Mouse (Mus musculus) limb, embryonic 13.5 days (tissue): Measurements from ENCODE around the gene Ccn6. TPM values are rescaled to one million over a fixed set of nuclear protein-coding genes. Genes with fewer than 3 reads are reported as not detected.
"Not testable (repeated sequence)": the region's sequence is repeated elsewhere in the genome, so short reads cannot be mapped to it uniquely, and the experiment has no call there.

ENCODE experiments used
- ATAC-seq: fragments of 200-750 bp; cut with Nextera tagmentation; 2 replicates; pipeline ENCODE4 v1.8.0; 2017; ENCODE audit warnings: low read depth, moderate number of reproducible peaks, moderate TSS enrichment; ENCODE audit not compliant: low FRiP score
- H3K27ac ChIP-seq: fragments of 300-500 bp; sonication (generic); 2 replicates; pipeline ENCODE4 v1.5.1; 2015; ENCODE audit warnings: inconsistent platforms, mild to moderate bottlenecking, moderate library complexity
- H3K27me3 ChIP-seq: fragments of 300-500 bp; sonication (generic); 2 replicates; pipeline ENCODE4 v1.6.1; 2015; ENCODE audit warnings: mild to moderate bottlenecking, inconsistent platforms
- H3K36me3 ChIP-seq: fragments of 300-500 bp; sonication (generic); 2 replicates; pipeline ENCODE4 v1.6.1; 2015; ENCODE audit warnings: inconsistent platforms, mild to moderate bottlenecking, moderate library complexity
- H3K4me1 ChIP-seq: fragments of 300-500 bp; sonication (generic); 2 replicates; pipeline ENCODE4 v1.6.1; 2015; ENCODE audit warnings: inconsistent platforms
- H3K4me2 ChIP-seq: fragments of 300-500 bp; sonication (generic); replicated peaks from 2 replicates; pipeline ENCODE4 v1.6.1; 2015; ENCODE audit warnings: inconsistent platforms, mild to moderate bottlenecking, moderate library complexity
- H3K4me3 ChIP-seq: fragments of 300-500 bp; sonication (generic); 2 replicates; pipeline ENCODE4 v1.5.1; 2015; ENCODE audit warnings: moderate library complexity, mild to moderate bottlenecking, inconsistent platforms
- H3K9ac ChIP-seq: fragments of 300-500 bp; sonication (generic); 2 replicates; pipeline ENCODE4 v1.6.1; 2015; ENCODE audit warnings: mild to moderate bottlenecking, inconsistent platforms
- H3K9me3 ChIP-seq: fragments of 300-500 bp; sonication (generic); 2 replicates; pipeline ENCODE4 v1.6.1; 2016; ENCODE audit warnings: inconsistent platforms
- WGBS: fragments of 180-500 bp; shearing (Covaris S2); methylation state at CpG from one replicate; pipeline ENCODE4 v1.1.7; 2015; 5-methylcytosine and 5-hydroxymethylcytosine counted together
- polyA plus RNA-seq: library from polyadenylated mRNA; unstranded; fragments of >200 nt; fragmentation: Nextera tagmentation; extraction: Ambion mirVana; gene quantifications from 2 replicates; pipeline ENCODE4 v1.2.1, GENCODE M21; 2015

Gene Ccn6
- polyA plus RNA-seq: 0.45 and 0.64 TPM in 2 replicates

- peaks cover 9% of the 10 kb centered on the region for H3K4me1 ChIP-seq
- H3K4me3 ChIP-seq: 0 out of 2 replicates have a peak within 1 kb of the TSS, but pooled peaks have one; percentile 7
- H3K27me3 ChIP-seq: no peaks in the 10 kb centered on the region
- no peak for ATAC-seq
- H3K27ac ChIP-seq: no peak within 1 kb of the TSS
- 80% methylated on average over 10 of the region's 10 CpGs for WGBS
- peak within 1 kb of the TSS; percentile 50 for H3K4me2 ChIP-seq
- H3K9ac ChIP-seq: no peak within 1 kb of the TSS
- no peaks in the 10 kb centered on the region for H3K9me3 ChIP-seq
- H3K36me3 ChIP-seq: no peaks in the 10 kb centered on the region
These were observed at the start of gene Ccn6 for GRCm38 (mm10) chr10:39163694-39164093. TSS of gene Ccn6 (minus strand) at chr10:39163794.

GRCm38 (mm10) chr10:39210031-39210430 lies 46.4 kb upstream of the Ccn6 start:
- Histone ChIP-seq H3K36me3 (no peaks in the 10 kb centered on the region), H3K4me2 (no peak overlapping the region), H3K9me3 (peaks cover 10% of the 10 kb centered on the region; the same call in 1 of the 2 replicates), H3K4me3 (no peak overlapping the region), H3K4me1 (peaks cover 30% of the 10 kb centered on the region), H3K9ac (no peak overlapping the region), H3K27ac (peak overlapping the region; percentile 28; the same call in 1 of the 2 replicates), H3K27me3 (no peaks in the 10 kb centered on the region)
- ATAC-seq: no peak

GRCm38 (mm10) chr10:39209161-39210025 lies 45.8 kb upstream of the Ccn6 start:
- no peak overlapping the region for H3K4me2 ChIP-seq
- peak; percentile 64; the same call in 1 of the 2 replicates for ATAC-seq
- H3K4me1 ChIP-seq: peaks cover 30% of the 10 kb centered on the region
- H3K27me3 ChIP-seq: no peaks in the 10 kb centered on the region
- peak overlapping the region; percentile 69; the same call in 1 of the 2 replicates for H3K27ac ChIP-seq
- 29% methylated on average over 10 of the region's 10 CpGs for WGBS
- no peak overlapping the region for H3K4me3 ChIP-seq
- no peak overlapping the region for H3K9ac ChIP-seq
- no peaks in the 10 kb centered on the region for H3K36me3 ChIP-seq
- H3K9me3 ChIP-seq: peaks cover 11% of the 10 kb centered on the region; the same call in 1 of the 2 replicates

- 0 out of 2 replicates have a peak overlapping the region, but pooled peaks have one; percentile 0 for H3K27ac ChIP-seq
These were observed 45.1 kb upstream of the Ccn6 start for GRCm38 (mm10) chr10:39208712-39209111.

GRCm38 (mm10) chr10:39207310-39207855 lies 43.8 kb upstream of the Ccn6 start:
- Histone ChIP-seq H3K4me1 (peaks cover 30% of the 10 kb centered on the region), H3K36me3 (no peaks in the 10 kb centered on the region), H3K9ac (no peak overlapping the region), H3K4me3 (no peak overlapping the region), H3K27me3 (no peaks in the 10 kb centered on the region), H3K27ac (peak overlapping the region; percentile 45), H3K9me3 (peaks cover 16% of the 10 kb centered on the region), H3K4me2 (no peak overlapping the region)
- WGBS: 54% methylated on average over 3 of the region's 3 CpGs
- ATAC-seq: peak; percentile 72; the same call in 1 of the 2 replicates

More at GRCm38 (mm10) chr10:39208712-39209111, 45.1 kb upstream of the Ccn6 start:
- peaks cover 16% of the 10 kb centered on the region for H3K9me3 ChIP-seq
- H3K4me2 ChIP-seq: no peak overlapping the region
- WGBS: 65% methylated on average over 4 of the region's 4 CpGs
- peaks cover 30% of the 10 kb centered on the region for H3K4me1 ChIP-seq
- H3K27me3 ChIP-seq: no peaks in the 10 kb centered on the region
- H3K4me3 ChIP-seq: no peak overlapping the region
- H3K9ac ChIP-seq: no peak overlapping the region
- no peak for ATAC-seq
- H3K36me3 ChIP-seq: no peaks in the 10 kb centered on the region

- H3K4me2 ChIP-seq: no peak overlapping the region
- H3K27me3 ChIP-seq: no peaks in the 10 kb centered on the region
- peaks cover 10% of the 10 kb centered on the region for H3K9me3 ChIP-seq
- H3K36me3 ChIP-seq: no peaks in the 10 kb centered on the region
- ATAC-seq: no peak
- H3K9ac ChIP-seq: no peak overlapping the region
- H3K4me3 ChIP-seq: no peak overlapping the region
- H3K4me1 ChIP-seq: peaks cover 7% of the 10 kb centered on the region
- no peak overlapping the region for H3K27ac ChIP-seq
- 61% methylated on average over 4 of the region's 4 CpGs for WGBS
These were observed 38.9 kb upstream of the Ccn6 start for GRCm38 (mm10) chr10:39202490-39202889.

- not testable (repeated sequence) for ATAC-seq, H3K9me3 ChIP-seq
- 91% methylated on average over 11 of the region's 11 CpGs for WGBS
These were observed 34.6 kb upstream of the Ccn6 start for GRCm38 (mm10) chr10:39198216-39198615.

GRCm38 (mm10) chr10:39192673-39193072 lies 29.1 kb upstream of the Ccn6 start:
- ATAC-seq: no peak
- Histone ChIP-seq H3K4me3 (no peak overlapping the region), H3K36me3 (no peaks in the 10 kb centered on the region), H3K9me3 (no peaks in the 10 kb centered on the region), H3K4me1 (no peaks in the 10 kb centered on the region), H3K4me2 (no peak overlapping the region), H3K27ac (no peak overlapping the region), H3K9ac (no peak overlapping the region), H3K27me3 (no peaks in the 10 kb centered on the region)
- 94% methylated on average over 3 of the region's 3 CpGs for WGBS

More at GRCm38 (mm10) chr10:39198216-39198615, 34.6 kb upstream of the Ccn6 start:
- H3K36me3 ChIP-seq, H3K27ac ChIP-seq, H3K4me1 ChIP-seq, H3K4me3 ChIP-seq, H3K27me3 ChIP-seq, H3K9ac ChIP-seq, H3K4me2 ChIP-seq: not testable (repeated sequence)

- H3K27ac ChIP-seq: no peak overlapping the region
- WGBS: 80% methylated on average over 4 of the region's 4 CpGs
These were observed 21.9 kb upstream of the Ccn6 start for GRCm38 (mm10) chr10:39185545-39185906.

GRCm38 (mm10) chr10:39184864-39185544 lies 21.4 kb upstream of the Ccn6 start:
- H3K36me3 ChIP-seq: no peaks in the 10 kb centered on the region
- no peak overlapping the region for H3K27ac ChIP-seq
- no peaks in the 10 kb centered on the region for H3K9me3 ChIP-seq
- no peak for ATAC-seq
- no peak overlapping the region for H3K4me2 ChIP-seq
- H3K4me1 ChIP-seq: 0 out of 2 replicates have a peak, but pooled peaks cover 3% of the 10 kb centered on the region
- no peaks in the 10 kb centered on the region for H3K27me3 ChIP-seq
- 78% methylated on average over 8 of the region's 8 CpGs for WGBS
- no peak overlapping the region for H3K9ac ChIP-seq
- H3K4me3 ChIP-seq: no peak overlapping the region

More at GRCm38 (mm10) chr10:39185545-39185906, 21.9 kb upstream of the Ccn6 start:
- Histone ChIP-seq H3K36me3 (no peaks in the 10 kb centered on the region), H3K9me3 (no peaks in the 10 kb centered on the region), H3K4me2 (no peak overlapping the region), H3K4me1 (0 out of 2 replicates have a peak, but pooled peaks cover 3% of the 10 kb centered on the region), H3K27me3 (no peaks in the 10 kb centered on the region), H3K9ac (no peak overlapping the region), H3K4me3 (no peak overlapping the region)
- no peak; the same call in 1 of the 2 replicates for ATAC-seq

- WGBS: 88% methylated on average over 5 of the region's 5 CpGs
- ATAC-seq: no peak
These were observed 13.4 kb upstream of the Ccn6 start for GRCm38 (mm10) chr10:39176981-39177380.

More at GRCm38 (mm10) chr10:39176981-39177380, 13.4 kb upstream of the Ccn6 start:
- no peaks in the 10 kb centered on the region for H3K36me3 ChIP-seq
- H3K9me3 ChIP-seq: peaks cover 6% of the 10 kb centered on the region; the same call in 1 of the 2 replicates
- peaks cover 27% of the 10 kb centered on the region for H3K4me1 ChIP-seq
- H3K27me3 ChIP-seq: no peaks in the 10 kb centered on the region
- no peak overlapping the region for H3K4me2 ChIP-seq
- H3K4me3 ChIP-seq: no peak overlapping the region
- H3K27ac ChIP-seq: no peak overlapping the region
- H3K9ac ChIP-seq: no peak overlapping the region
